Mouse (Mus musculus): ENCODE data around the gene Sgcb.

DNA sequence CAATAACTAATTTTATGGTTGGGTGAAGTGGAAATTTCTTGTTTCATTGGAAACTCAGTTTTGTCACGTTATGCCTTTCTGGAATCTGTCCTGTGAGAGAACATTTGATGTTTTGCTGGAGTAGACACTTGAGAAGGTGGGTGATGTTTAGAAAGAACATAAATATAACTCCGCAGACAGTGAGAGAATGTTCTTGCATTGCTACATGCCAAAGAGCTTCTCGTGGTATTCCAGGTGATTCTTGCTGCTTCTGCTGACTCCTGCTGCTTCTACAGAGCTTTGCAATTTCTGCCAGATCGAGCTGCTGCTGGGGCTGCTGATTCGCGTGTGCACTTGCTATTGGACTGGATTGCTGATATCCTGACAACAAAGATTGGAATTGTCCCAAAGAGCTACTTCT, 42.6 kb downstream of the Sgcb start:
- no peak for TF ChIP-seq POLR2A (IDR thresholded peaks at IDR 0.05; ENCODE audit: insufficient read depth, low read depth, low read length)
- no peak for TF ChIP-seq CTCF (IDR thresholded peaks at IDR 0.05; ENCODE audit: insufficient read depth, low read depth, low read length)
